Mouse (Mus musculus) neural tube, embryonic 11.5 days (tissue): Measurements from ENCODE around the gene Mrpl30. TPM values are rescaled to one million over a fixed set of nuclear protein-coding genes. Genes with fewer than 3 reads are reported as not detected.

ENCODE experiments used
- ATAC-seq: fragments of 200-750 bp; cut with Nextera tagmentation; 2 replicates; pipeline ENCODE4 v1.8.0; 2017; ENCODE audit warnings: moderate number of reproducible peaks, mild to moderate bottlenecking, moderate TSS enrichment, moderate library complexity; ENCODE audit not compliant: insufficient read depth, low FRiP score, low TSS enrichment
- DNase-seq: peaks from one replicate; pipeline ENCODE4 v3.0.0-alpha.2; 2015; ENCODE audit warnings: low spot score
- H3K27ac ChIP-seq: fragments of 300-500 bp; sonication (generic); 2 replicates; pipeline ENCODE4 v1.5.1; 2014; ENCODE audit warnings: low read depth, mild to moderate bottlenecking, low read length
- H3K27me3 ChIP-seq: fragments of 300-500 bp; sonication (generic); 2 replicates; pipeline ENCODE4 v1.6.1; 2014; ENCODE audit warnings: mild to moderate bottlenecking, low read length, mixed read lengths; ENCODE audit not compliant: control insufficient read depth, insufficient read depth
- H3K36me3 ChIP-seq: fragments of 300-500 bp; sonication (generic); 2 replicates; pipeline ENCODE4 v1.6.1; 2014; ENCODE audit warnings: mild to moderate bottlenecking, low read length, moderate library complexity, mixed read lengths; ENCODE audit not compliant: control insufficient read depth, insufficient read depth
- H3K4me1 ChIP-seq: fragments of 300-500 bp; sonication (generic); 2 replicates; pipeline ENCODE4 v1.6.1; 2014; ENCODE audit warnings: low read length, mixed read lengths; ENCODE audit not compliant: control insufficient read depth, insufficient read depth
- H3K4me2 ChIP-seq: fragments of 300-500 bp; sonication (generic); 2 replicates; pipeline ENCODE4 v1.6.1; 2014; ENCODE audit warnings: low read depth, mild to moderate bottlenecking, moderate library complexity
- H3K4me3 ChIP-seq: fragments of 300-500 bp; sonication (generic); 2 replicates; pipeline ENCODE4 v1.5.1; 2014; ENCODE audit warnings: low read depth, low read length
- H3K9ac ChIP-seq: fragments of 300-500 bp; sonication (generic); 2 replicates; pipeline ENCODE4 v1.6.1; 2014; ENCODE audit warnings: mild to moderate bottlenecking, low read length
- H3K9me3 ChIP-seq: fragments of 300-500 bp; sonication (generic); 2 replicates; pipeline ENCODE4 v1.6.1; 2016; ENCODE audit warnings: low read length; ENCODE audit not compliant: control insufficient read depth
- WGBS: fragments of 180-500 bp; shearing (Covaris S2); extraction: QIAGEN DNeasy Blood & Tissue Kit; methylation state at CpG from one replicate; pipeline ENCODE4 v1.1.7; 2014; 5-methylcytosine and 5-hydroxymethylcytosine counted together
- polyA plus RNA-seq: library from polyadenylated mRNA; unstranded; fragments of >200 nt; fragmentation: Nextera tagmentation; extraction: Ambion mirVana; gene quantifications from 2 replicates; pipeline ENCODE4 v1.2.1, GENCODE M21; 2014

Mrpl30 gene
- polyA plus RNA-seq, 1 experiment from 2014 or later: 219 TPM

DNA sequence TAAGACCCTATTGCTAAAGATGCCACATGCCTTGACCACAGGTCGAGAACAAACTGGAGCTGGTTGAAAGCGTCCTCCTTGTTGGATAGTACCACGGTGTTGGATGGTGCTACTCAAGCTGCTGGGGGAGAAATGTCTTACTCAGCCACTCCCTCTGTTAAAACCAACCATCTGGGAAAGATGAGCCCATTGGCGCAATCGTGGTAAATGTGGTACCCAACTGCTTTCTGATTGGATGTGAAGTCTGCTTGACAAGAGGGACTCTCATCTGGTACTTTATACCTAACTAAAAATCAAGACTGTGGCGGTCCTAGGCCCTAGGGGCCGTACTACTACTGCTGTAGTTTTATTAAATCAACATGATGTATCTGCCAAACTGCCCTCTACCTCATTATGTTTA is 1.1 kb upstream of the Mrpl30 start:
- no peak overlapping the region for H3K9ac ChIP-seq
- 79% methylated on average over 7 of the region's 7 CpGs for WGBS
- H3K4me3 ChIP-seq: peak overlapping the region; percentile 52
- H3K4me1 ChIP-seq: peaks cover 3% of the 10 kb centered on the region
- H3K27ac ChIP-seq: no peak overlapping the region
- H3K9me3 ChIP-seq: no peaks in the 10 kb centered on the region
- peak overlapping the region; percentile 61 for H3K4me2 ChIP-seq
- DNase-seq: no peak
- ATAC-seq: no peak
- H3K36me3 ChIP-seq: no peaks in the 10 kb centered on the region
- H3K27me3 ChIP-seq: no peaks in the 10 kb centered on the region

DNA sequence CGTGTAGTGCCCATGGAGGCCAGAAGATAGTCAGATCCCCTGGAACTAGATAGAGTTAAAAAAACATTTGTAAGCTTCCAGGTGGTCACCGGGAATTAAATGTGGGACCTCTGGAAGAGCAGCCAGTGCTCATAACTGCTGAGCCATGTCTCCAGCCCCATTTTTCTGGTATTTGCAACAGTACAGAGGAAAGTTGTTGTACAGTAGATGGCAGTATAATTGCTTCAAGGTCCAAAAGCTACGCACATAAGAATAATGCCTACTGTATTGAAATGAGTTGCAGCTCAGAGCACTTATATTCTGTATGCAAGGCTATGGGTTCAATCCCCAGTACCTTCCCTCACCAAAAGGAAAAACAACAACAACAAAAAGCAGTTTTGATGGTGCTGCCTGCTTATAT is 1.1 kb downstream of the Mrpl30 start:
- no peak overlapping the region; the same call in 1 of the 2 replicates for H3K4me3 ChIP-seq
- no peak overlapping the region; the same call in 1 of the 2 replicates for H3K4me2 ChIP-seq
- no peak for DNase-seq

GRCm38 (mm10) chr1:37894606-37895005 is 4.3 kb downstream of the Mrpl30 start:
- Histone ChIP-seq H3K4me3 (no peak overlapping the region), H3K36me3 (peaks cover 2% of the 10 kb centered on the region; the same call in 1 of the 2 replicates), H3K9ac (no peak overlapping the region), H3K27ac (no peak overlapping the region), H3K4me2 (no peak overlapping the region), H3K4me1 (peaks cover 3% of the 10 kb centered on the region), H3K27me3 (no peaks in the 10 kb centered on the region), H3K9me3 (no peaks in the 10 kb centered on the region)
- ATAC-seq: no peak
- DNase-seq: no peak

More for the DNA sequence above, 1.1 kb downstream of the Mrpl30 start:
- H3K4me1 ChIP-seq: peaks cover 3% of the 10 kb centered on the region
- H3K27ac ChIP-seq: no peak overlapping the region
- no peaks in the 10 kb centered on the region for H3K36me3 ChIP-seq
- ATAC-seq: no peak
- H3K9ac ChIP-seq: no peak overlapping the region
- no peaks in the 10 kb centered on the region for H3K9me3 ChIP-seq
- H3K27me3 ChIP-seq: no peaks in the 10 kb centered on the region
- 86% methylated on average over 3 of the region's 3 CpGs for WGBS

GRCm38 (mm10) chr1:37899816-37900215 is 9.5 kb downstream of the Mrpl30 start:
- H3K36me3 ChIP-seq: peaks cover 2% of the 10 kb centered on the region; the same call in 1 of the 2 replicates
- 88% methylated on average over 4 of the region's 4 CpGs for WGBS
- ATAC-seq (no peak), DNase-seq (no peak)
- H3K9ac ChIP-seq: no peak overlapping the region
- no peaks in the 10 kb centered on the region for H3K4me1 ChIP-seq
- H3K27me3 ChIP-seq: no peaks in the 10 kb centered on the region
- no peak overlapping the region for H3K4me3 ChIP-seq
- H3K27ac ChIP-seq: no peak overlapping the region
- no peak overlapping the region for H3K4me2 ChIP-seq
- no peaks in the 10 kb centered on the region for H3K9me3 ChIP-seq

DNA sequence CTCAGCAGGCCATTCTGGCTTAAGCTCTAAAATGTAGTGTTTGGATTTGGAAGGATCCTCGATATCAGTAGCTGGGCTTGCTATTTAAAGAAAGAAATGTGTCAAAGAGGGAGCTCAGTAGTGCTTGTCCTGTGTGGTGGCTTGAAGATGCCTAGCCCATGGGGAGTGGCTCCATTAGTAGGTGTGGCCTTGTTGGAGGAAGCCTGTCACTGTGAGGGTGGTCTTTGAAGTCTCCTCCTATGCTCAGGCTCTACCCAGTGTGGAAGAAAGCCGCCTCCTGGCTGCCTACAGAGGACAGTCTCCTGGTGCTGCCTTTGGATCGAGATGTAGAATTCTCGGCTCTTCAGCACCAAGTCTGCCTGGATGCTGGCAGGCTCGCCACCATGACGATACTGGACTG is 10.0 kb downstream of the Mrpl30 start:
- Histone ChIP-seq H3K4me3 (no peak overlapping the region), H3K27me3 (no peaks in the 10 kb centered on the region), H3K36me3 (peaks cover 2% of the 10 kb centered on the region; the same call in 1 of the 2 replicates), H3K27ac (no peak overlapping the region), H3K9me3 (no peaks in the 10 kb centered on the region), H3K4me1 (no peaks in the 10 kb centered on the region), H3K4me2 (no peak overlapping the region), H3K9ac (no peak overlapping the region)
- DNase-seq (no peak), ATAC-seq (no peak)
- WGBS: 51% methylated on average over 6 of the region's 6 CpGs

DNA sequence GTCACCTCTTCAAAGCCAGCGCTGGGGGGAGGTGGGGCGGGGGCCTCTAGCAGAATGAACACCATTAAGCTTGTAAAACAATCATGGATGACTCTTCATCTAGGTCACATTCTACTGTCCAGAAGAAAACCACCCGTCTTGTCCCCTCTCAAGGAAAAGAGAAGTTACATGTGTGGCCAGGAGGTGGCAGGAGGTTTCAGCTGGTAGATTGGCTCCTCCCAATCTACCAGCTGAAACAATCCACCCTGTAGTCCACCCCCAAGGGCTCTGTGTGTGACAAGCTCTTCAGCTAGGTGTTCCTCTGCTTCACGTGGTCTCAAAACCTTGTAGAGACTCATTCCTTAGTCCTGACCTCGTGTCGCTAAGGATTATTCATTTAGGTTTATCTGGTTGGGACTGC is 12.9 kb downstream of the Mrpl30 start:
- H3K4me2 ChIP-seq: no peak overlapping the region
- no peak for ATAC-seq
- WGBS: 37% methylated on average over 6 of the region's 6 CpGs
- H3K27me3 ChIP-seq: no peaks in the 10 kb centered on the region
- H3K4me3 ChIP-seq: no peak overlapping the region
- no peaks in the 10 kb centered on the region for H3K9me3 ChIP-seq
- H3K27ac ChIP-seq: no peak overlapping the region
- DNase-seq: no peak
- H3K9ac ChIP-seq: no peak overlapping the region
- no peaks in the 10 kb centered on the region for H3K4me1 ChIP-seq
- peaks cover 2% of the 10 kb centered on the region; the same call in 1 of the 2 replicates for H3K36me3 ChIP-seq

- H3K27me3 ChIP-seq: no peaks in the 10 kb centered on the region
- 74% methylated on average over 2 of the region's 2 CpGs for WGBS
- no peak for ATAC-seq
- H3K4me3 ChIP-seq: no peak overlapping the region
- no peaks in the 10 kb centered on the region for H3K36me3 ChIP-seq
- H3K9ac ChIP-seq: no peak overlapping the region
- no peak overlapping the region for H3K27ac ChIP-seq
- H3K4me1 ChIP-seq: no peaks in the 10 kb centered on the region
- H3K4me2 ChIP-seq: no peak overlapping the region
- no peak for DNase-seq
- H3K9me3 ChIP-seq: no peaks in the 10 kb centered on the region
These were observed 22.5 kb downstream of the Mrpl30 start for GRCm38 (mm10) chr1:37912751-37913150.

GRCm38 (mm10) chr1:37916393-37916792 is 26.1 kb downstream of the Mrpl30 start, which contains the start of gene Lyg2:
TSS of gene Lyg2 (minus strand) at chr1:37916493.
- Histone ChIP-seq H3K27ac (no peak within 1 kb of the TSS), H3K9me3 (no peaks in the 10 kb centered on the region), H3K9ac (no peak within 1 kb of the TSS), H3K27me3 (no peaks in the 10 kb centered on the region), H3K4me1 (no peaks in the 10 kb centered on the region), H3K4me2 (no peak within 1 kb of the TSS), H3K4me3 (no peak within 1 kb of the TSS), H3K36me3 (no peaks in the 10 kb centered on the region)
- ATAC-seq: no peak
- no peak for DNase-seq
- 81% methylated on average over 5 of the region's 5 CpGs for WGBS

DNA sequence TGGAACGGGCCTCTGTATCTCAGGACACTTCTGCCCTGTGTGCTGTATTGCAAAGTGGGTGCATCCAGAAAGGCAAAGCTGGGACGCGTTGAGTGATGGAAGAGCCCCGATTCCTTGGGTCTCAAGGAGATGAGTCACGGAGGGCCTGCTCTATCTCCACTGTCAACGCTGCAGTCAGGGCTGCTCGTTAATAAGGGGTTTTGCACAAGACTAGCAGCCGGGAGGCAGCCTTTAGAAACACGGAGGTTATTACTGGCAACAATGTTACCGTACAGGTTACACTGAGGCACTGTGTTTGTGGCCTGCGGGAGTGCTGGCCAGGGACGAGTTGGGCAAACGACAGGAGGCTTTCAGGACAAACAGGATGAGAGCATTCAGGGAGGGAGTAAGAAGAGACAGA is 27.4 kb downstream of the Mrpl30 start:
- no peak overlapping the region for H3K27ac ChIP-seq
- H3K4me2 ChIP-seq: no peak overlapping the region
- no peaks in the 10 kb centered on the region for H3K9me3 ChIP-seq
- H3K36me3 ChIP-seq: no peaks in the 10 kb centered on the region
- 80% methylated on average over 13 of the region's 13 CpGs for WGBS
- no peaks in the 10 kb centered on the region for H3K4me1 ChIP-seq
- DNase-seq (no peak), ATAC-seq (no peak)
- H3K9ac ChIP-seq: no peak overlapping the region
- no peaks in the 10 kb centered on the region for H3K27me3 ChIP-seq
- no peak overlapping the region for H3K4me3 ChIP-seq
